Mouse (Mus musculus) spleen, adult 2 months (tissue): ENCODE data around the gene Cpeb4. TPM values are rescaled to one million over a fixed set of nuclear protein-coding genes. Genes with fewer than 3 reads are reported as not detected.
A peak's percentile ranks its signal among the peaks of the same experiment; 100 is the strongest.

ENCODE experiments used
- DNase-seq, 2 experiments: peaks; one replicate each; pipeline versions ENCODE4 v3.0.0 to v3.0.0-alpha.2; 2012 to 2021; ENCODE audit warnings: low spot score in 2 of 2, low read depth in 1 of 2
- H3K27ac ChIP-seq: fragments of 200-500 bp; 2 replicates; pipeline ENCODE4 v1.5.1; 2012; ENCODE audit warnings: low read length, inconsistent platforms; ENCODE audit not compliant: insufficient read depth
- H3K27me3 ChIP-seq: fragments of 200-500 bp; 2 replicates; pipeline ENCODE4 v1.6.1; 2012; ENCODE audit warnings: mild to moderate bottlenecking, moderate library complexity, low read length, inconsistent platforms; ENCODE audit not compliant: control insufficient read depth, insufficient read depth
- H3K36me3 ChIP-seq: fragments of 200-500 bp; 2 replicates; pipeline ENCODE4 v1.6.1; 2012; ENCODE audit warnings: mild to moderate bottlenecking, low read length, inconsistent platforms; ENCODE audit not compliant: control insufficient read depth, insufficient read depth
- H3K4me1 ChIP-seq: fragments of 200-500 bp; 2 replicates; pipeline ENCODE4 v1.6.1; 2011; ENCODE audit warnings: inconsistent platforms; ENCODE audit not compliant: control insufficient read depth, insufficient read depth, insufficient read length
- H3K4me3 ChIP-seq: fragments of 200-500 bp; 2 replicates; pipeline ENCODE4 v1.5.1; 2011; ENCODE audit warnings: mild to moderate bottlenecking, inconsistent platforms; ENCODE audit not compliant: insufficient read depth, insufficient read length; ENCODE audit errors: extremely low read depth
- CTCF ChIP-seq: fragments of 200-500 bp; IDR thresholded peaks from 2 replicates; pipeline ENCODE4 v1.5.1; 2011; ENCODE audit warnings: mild to moderate bottlenecking, inconsistent platforms; ENCODE audit not compliant: insufficient read depth, insufficient read length, insufficient replicate concordance; ENCODE audit errors: extremely low read depth
- POLR2A ChIP-seq: fragments of 200-500 bp; IDR thresholded peaks from 2 replicates; pipeline ENCODE4 v1.6.1; 2011; ENCODE audit warnings: low read depth, low read length, inconsistent platforms
- WGBS: fragments of 180-500 bp; shearing (Covaris S2); methylation state at CpG from one replicate; pipeline ENCODE4 v1.1.7; 2018; 5-methylcytosine and 5-hydroxymethylcytosine counted together
- polyA plus RNA-seq: library from polyadenylated mRNA; depleted of rRNA; stranded (reverse); fragments of >200 nt; gene quantifications from 2 replicates; pipeline ENCODE4 v1.2.3, GENCODE M21; 2012; rRNA removed

The Cpeb4 gene
- 8.5 and 10.4 TPM in 2 replicates for polyA plus RNA-seq

DNA sequence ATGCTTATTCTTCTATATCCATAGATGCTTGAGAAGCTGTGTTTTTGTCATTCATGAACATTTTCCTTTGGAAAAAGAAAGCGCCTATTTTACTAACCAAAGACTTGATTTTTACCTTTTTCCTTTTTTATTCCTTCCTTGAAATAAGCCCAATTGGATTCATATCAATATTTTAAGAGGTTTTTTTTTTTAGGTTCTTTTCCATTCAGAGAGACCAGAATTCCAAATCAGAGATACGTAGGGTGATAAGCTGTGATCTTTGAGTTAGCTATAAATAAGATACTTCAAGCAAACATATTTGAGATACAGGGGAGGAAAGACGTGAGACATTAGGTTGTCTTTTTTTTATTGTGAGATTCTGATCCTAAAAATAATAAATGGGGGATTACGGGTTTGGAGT is at the start of gene Cpeb4:
Gene Cpeb4 (plus strand): TSS at position 301 of the 400 bp plus-strand sequence.
- DNase-seq: no peak
- Histone ChIP-seq H3K36me3 (no peaks in the 10 kb centered on the region), H3K27me3 (no peaks in the 10 kb centered on the region), H3K4me1 (peaks cover 6% of the 10 kb centered on the region), H3K27ac (peak within 1 kb of the TSS; percentile 56; the same call in 1 of the 2 replicates), H3K4me3 (peak within 1 kb of the TSS; percentile 69)
- TF ChIP-seq CTCF (no peak), POLR2A (no peak)
- WGBS: 87% methylated on average over 4 of the region's 4 CpGs

DNA sequence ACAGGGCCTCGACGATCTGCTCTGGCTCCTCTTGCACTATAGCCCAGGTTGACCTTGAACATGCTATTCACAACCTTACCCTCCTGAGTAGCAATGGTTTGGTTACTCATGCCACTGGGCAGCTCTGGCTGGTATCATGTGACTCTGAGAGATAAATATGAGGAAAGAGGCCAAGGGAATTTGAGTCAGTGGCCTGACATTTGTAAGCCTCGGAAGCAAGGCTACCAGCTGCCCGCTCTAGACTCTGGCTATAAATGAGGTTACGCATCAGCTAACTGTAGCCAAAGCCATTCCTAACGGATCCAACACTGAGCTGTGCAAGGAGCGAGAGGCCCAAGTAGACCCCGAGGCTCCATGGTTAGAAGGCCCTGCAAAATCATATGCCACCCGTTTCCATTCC is 49.5 kb upstream of the Cpeb4 start:
- Histone ChIP-seq H3K27me3 (no peaks in the 10 kb centered on the region), H3K4me1 (peaks cover 21% of the 10 kb centered on the region), H3K4me3 (no peak overlapping the region), H3K27ac (no peak overlapping the region), H3K36me3 (no peaks in the 10 kb centered on the region)
- TF ChIP-seq POLR2A (no peak), CTCF (no peak)
- WGBS: 87% methylated on average over 9 of the region's 9 CpGs
- DNase-seq: no peak

GRCm38 (mm10) chr11:31823513-31823912 is 48.5 kb upstream of the Cpeb4 start:
- no peak overlapping the region for H3K27ac ChIP-seq
- DNase-seq: no peak

GRCm38 (mm10) chr11:31824504-31825166 is 47.4 kb upstream of the Cpeb4 start:
- no peak overlapping the region for H3K4me3 ChIP-seq
- WGBS: 24% methylated on average over 14 of the region's 14 CpGs
- DNase-seq: no peak
- no peaks in the 10 kb centered on the region for H3K27me3 ChIP-seq
- H3K27ac ChIP-seq: no peak overlapping the region
- H3K4me1 ChIP-seq: peaks cover 21% of the 10 kb centered on the region
- TF ChIP-seq CTCF (no peak), POLR2A (no peak)
- no peaks in the 10 kb centered on the region for H3K36me3 ChIP-seq

More at GRCm38 (mm10) chr11:31823513-31823912, 48.5 kb upstream of the Cpeb4 start:
- no peak overlapping the region for H3K4me3 ChIP-seq
- no peak for TF ChIP-seq POLR2A
- no peak for TF ChIP-seq CTCF
- 94% methylated on average over 7 of the region's 7 CpGs for WGBS
- no peaks in the 10 kb centered on the region for H3K36me3 ChIP-seq
- no peaks in the 10 kb centered on the region for H3K27me3 ChIP-seq
- peaks cover 21% of the 10 kb centered on the region for H3K4me1 ChIP-seq

GRCm38 (mm10) chr11:31828011-31828770 is 43.8 kb upstream of the Cpeb4 start:
- peaks cover 5% of the 10 kb centered on the region; the same call in 1 of the 2 replicates for H3K4me1 ChIP-seq

GRCm38 (mm10) chr11:31828771-31829072 is 43.3 kb upstream of the Cpeb4 start:
- H3K36me3 ChIP-seq: no peaks in the 10 kb centered on the region
- H3K4me1 ChIP-seq: peaks cover 5% of the 10 kb centered on the region; the same call in 1 of the 2 replicates
- TF ChIP-seq POLR2A (no peak), CTCF (no peak)
- 94% methylated on average over 2 of the region's 2 CpGs for WGBS
- no peak overlapping the region for H3K27ac ChIP-seq
- H3K27me3 ChIP-seq: no peaks in the 10 kb centered on the region
- no peak overlapping the region for H3K4me3 ChIP-seq
- DNase-seq: no peak

More at GRCm38 (mm10) chr11:31828011-31828770, 43.8 kb upstream of the Cpeb4 start:
- 94% methylated on average over 4 of the region's 4 CpGs for WGBS
- Histone ChIP-seq H3K27ac (no peak overlapping the region), H3K27me3 (no peaks in the 10 kb centered on the region), H3K4me3 (no peak overlapping the region), H3K36me3 (no peaks in the 10 kb centered on the region)
- TF ChIP-seq CTCF (no peak), POLR2A (no peak)
- DNase-seq: no peak
